Mouse (Mus musculus): Measurements from ENCODE around the gene Sprr3. TPM values are rescaled to one million over a fixed set of nuclear protein-coding genes. Genes with fewer than 3 reads are reported as not detected.

Sprr3 gene
- not detected for polyA plus RNA-seq (2017; shearing (Covaris generic))

DNA sequence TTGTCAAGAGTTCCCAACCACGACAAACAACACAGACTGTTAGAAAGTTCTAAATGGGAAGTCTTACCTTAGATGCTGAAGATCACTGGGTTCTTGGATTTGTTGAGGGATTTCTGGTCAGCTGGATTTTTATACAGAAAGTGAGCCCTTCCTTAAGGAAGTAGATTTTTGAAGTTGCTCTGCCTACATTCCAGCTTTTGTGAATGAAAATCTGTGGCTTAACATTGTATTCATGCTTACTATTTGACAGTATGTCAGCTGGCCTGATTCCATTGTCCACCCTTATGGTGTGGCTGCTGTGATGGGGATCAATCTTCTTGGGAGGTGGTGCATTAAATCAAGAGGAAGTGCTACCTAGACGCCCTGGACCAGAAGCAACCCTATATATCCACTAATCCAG lies at the start of gene Sprr3:
TSS of gene Sprr3 (minus strand) at position 101 of the 400 bp plus-strand sequence.

DNA sequence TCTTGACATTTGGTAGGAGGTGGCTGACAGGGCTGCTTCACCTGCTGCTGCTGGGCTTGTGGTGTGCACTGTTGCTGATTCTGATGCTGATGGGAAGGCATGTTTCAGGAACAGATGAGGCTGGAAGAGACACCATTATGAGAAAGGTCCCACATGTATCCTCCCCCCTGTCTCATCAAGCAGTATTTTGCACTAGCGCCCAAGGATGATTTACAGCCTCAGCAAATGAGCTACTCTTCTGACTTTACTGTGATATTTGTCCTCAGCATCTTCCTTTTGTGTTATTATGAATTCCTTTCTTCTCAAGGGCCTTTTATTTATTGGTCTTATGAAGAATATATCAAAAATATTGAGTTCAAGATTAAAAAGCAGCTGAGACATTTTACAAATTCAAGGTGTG lies 41.9 kb upstream of the Sprr3 start, which contains the start of gene Sprr4:
TSS of gene Sprr4 (minus strand) at position 101 of the 400 bp plus-strand sequence.

DNA sequence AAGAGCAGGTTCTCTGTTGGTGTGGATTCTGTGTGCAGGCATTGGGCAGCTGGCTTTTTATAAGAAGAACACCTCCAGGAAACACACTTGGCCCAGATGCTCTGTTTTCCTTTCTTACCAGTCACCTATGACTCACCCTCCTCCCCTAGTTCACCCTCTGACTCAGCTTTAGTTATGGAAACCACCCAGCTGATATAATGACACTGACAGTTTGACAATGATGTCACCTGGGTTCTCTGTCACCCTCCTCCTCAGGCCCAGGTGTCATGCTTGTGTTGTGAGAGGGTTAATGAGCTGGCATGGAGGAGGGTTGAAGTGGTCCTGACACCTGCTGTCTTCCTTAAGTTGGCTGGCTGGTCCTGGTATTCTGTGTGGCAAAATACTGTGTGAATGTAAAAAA lies 27.3 kb upstream of the Sprr3 start, which contains the start of gene Sprr1a:
TSS of gene Sprr1a (minus strand) at position 33 of the 400 bp plus-strand sequence.

GRCm38 (mm10) chr3:92438689-92439088 lies 19.8 kb downstream of the Sprr3 start, which contains the start of gene Sprr1b:
Gene Sprr1b (minus strand): TSS chr3:92438789.

GRCm38 (mm10) chr3:92432282-92432681 lies 26.2 kb downstream of the Sprr3 start, which contains the start of gene Sprr2k:
Gene Sprr2k (plus strand): TSS chr3:92432582.

GRCm38 (mm10) chr3:92429323-92429722 lies 29.2 kb downstream of the Sprr3 start, which contains the start of gene Gm9774:
Gene Gm9774 (minus strand): TSS chr3:92429423.

DNA sequence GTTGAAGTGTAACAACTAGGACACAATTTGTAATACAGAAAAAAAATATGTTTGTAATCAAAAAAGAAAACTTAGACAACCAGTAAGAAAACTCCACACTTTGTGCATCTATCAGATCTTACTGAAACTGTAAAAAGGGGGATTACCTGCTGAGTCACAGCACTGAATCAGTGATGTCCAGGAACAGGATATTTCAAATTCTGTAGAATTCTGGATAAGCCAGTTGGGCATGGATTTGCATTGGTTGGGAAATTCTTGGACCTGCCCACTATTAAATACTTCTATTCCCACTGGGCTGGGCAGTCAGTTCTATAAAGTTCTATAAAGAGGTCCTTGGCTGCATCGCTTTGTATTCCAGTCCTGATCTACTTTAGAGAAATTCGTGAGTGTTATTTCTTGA lies 40.7 kb downstream of the Sprr3 start, which contains the start of gene Sprr2j-ps:
TSS of gene Sprr2j-ps (plus strand) at position 301 of the 400 bp plus-strand sequence.

GRCm38 (mm10) chr3:92407691-92408090 lies 50.8 kb downstream of the Sprr3 start, which contains the start of gene Sprr2i:
Gene Sprr2i (plus strand): TSS chr3:92407991.

Other genes with a start within 250 kb of the Sprr3 start
- gene Sprr2a1, start 242.9 kb downstream of the Sprr3 start, polyA plus RNA-seq (2017; shearing (Covaris generic)), result not detected
- not detected for gene Sprr2a2, start 242.8 kb downstream of the Sprr3 start, polyA plus RNA-seq (2017; shearing (Covaris generic))
- not detected for gene Sprr2a3, start 173.3 kb downstream of the Sprr3 start, polyA plus RNA-seq (2017; shearing (Covaris generic))
- not detected for gene Sprr2b, start 142.1 kb downstream of the Sprr3 start, polyA plus RNA-seq (2017; shearing (Covaris generic))
- not detected for gene Sprr2d, start 119.6 kb downstream of the Sprr3 start, polyA plus RNA-seq (2017; shearing (Covaris generic))
- gene Sprr2e, start 106.6 kb downstream of the Sprr3 start, polyA plus RNA-seq (2017; shearing (Covaris generic)), result not detected
- not detected for gene Sprr2f, start 93.5 kb downstream of the Sprr3 start, polyA plus RNA-seq (2017; shearing (Covaris generic))
- not detected for gene Sprr2h, start 73.0 kb downstream of the Sprr3 start, polyA plus RNA-seq (2017; shearing (Covaris generic))
- not detected for gene Sprr2i, start 50.7 kb downstream of the Sprr3 start, polyA plus RNA-seq (2017; shearing (Covaris generic))
- gene Sprr2j-ps, start 40.6 kb downstream of the Sprr3 start, polyA plus RNA-seq (2017; shearing (Covaris generic)), result not detected
- gene Gm9774, start 29.3 kb downstream of the Sprr3 start, polyA plus RNA-seq (2017; shearing (Covaris generic)), result 25.1 TPM
- gene Sprr2k, start 26.1 kb downstream of the Sprr3 start, polyA plus RNA-seq (2017; shearing (Covaris generic)), result not detected
- gene Sprr1b, start 19.9 kb downstream of the Sprr3 start, polyA plus RNA-seq (2017; shearing (Covaris generic)), result not detected
- not detected for gene Sprr1a, start 27.2 kb upstream of the Sprr3 start, polyA plus RNA-seq (2017; shearing (Covaris generic))
- gene Sprr4, start 41.8 kb upstream of the Sprr3 start, polyA plus RNA-seq (2017; shearing (Covaris generic)), result not detected
- gene 2310046K23Rik, start 75.8 kb upstream of the Sprr3 start, polyA plus RNA-seq (2017; shearing (Covaris generic)), result not detected
- gene Ivl, start 115.0 kb upstream of the Sprr3 start, polyA plus RNA-seq (2017; shearing (Covaris generic)), result not detected
- not detected for gene Smcp, start 130.3 kb upstream of the Sprr3 start, polyA plus RNA-seq (2017; shearing (Covaris generic))
- not detected for gene 2210017I01Rik, start 148.8 kb upstream of the Sprr3 start, polyA plus RNA-seq (2017; shearing (Covaris generic))
- gene Lce6a, start 162.9 kb upstream of the Sprr3 start, polyA plus RNA-seq (2017; shearing (Covaris generic)), result not detected
- gene Lce1a1, start 189.6 kb upstream of the Sprr3 start, polyA plus RNA-seq (2017; shearing (Covaris generic)), result not detected
- gene Lce1b, start 198.2 kb upstream of the Sprr3 start, polyA plus RNA-seq (2017; shearing (Covaris generic)), result not detected
- gene Lce1a2, start 211.6 kb upstream of the Sprr3 start, polyA plus RNA-seq (2017; shearing (Covaris generic)), result not detected
- not detected for gene Lce1c, start 220.5 kb upstream of the Sprr3 start, polyA plus RNA-seq (2017; shearing (Covaris generic))
- gene Lce1d, start 228.5 kb upstream of the Sprr3 start, polyA plus RNA-seq (2017; shearing (Covaris generic)), result not detected